ENCODE assay signal across 9 mouse cellular contexts in genomic region chr7:34919809-34920208, GRCm38 (mm10). TPM values are rescaled to one million over a fixed set of nuclear protein-coding genes. Genes with fewer than 3 reads are reported as not detected.
A peak's percentile ranks its signal among the peaks of the same experiment; 100 is the strongest.
DNase-seq lines count a peak whose midpoint lies in the region; ATAC-seq and TF ChIP-seq lines count a peak whose summit lies in the region.
"Had no signal": no experiment of that assay in that cellular context is flagged by ENCODE, and none has a peak within 500 bp of the region (broad histone marks: within the 10 kb centered on the region; RNA-seq: fewer than 3 reads in every experiment).

No protein-coding gene starts in this region.

- no peak overlapping the region for H3K9ac ChIP-seq in hindbrain, embryonic 11.5 days (ENCODE audit: low read depth, low read length)
- no peak overlapping the region for H3K9ac ChIP-seq in hindbrain, embryonic 16.5 days (ENCODE audit: low read depth, low read length)
- H3K9ac ChIP-seq in ES-Bruce4 (ENCODE audit: low read depth, poor library complexity, severe bottlenecking): no peak overlapping the region
- no peak overlapping the region for H3K9ac ChIP-seq in kidney, embryonic 16.5 days (replicated peaks; ENCODE audit: low read length)

- H3K4me1 ChIP-seq in hindbrain, embryonic 11.5 days (replicated peaks; ENCODE audit: control insufficient read depth, insufficient read depth, low read length): no peaks in the 10 kb centered on the region
- H3K4me1 ChIP-seq in hindbrain, embryonic 16.5 days (ENCODE audit: control insufficient read depth, insufficient read depth, low read depth, low read length): no peaks in the 10 kb centered on the region
- no peaks in the 10 kb centered on the region for H3K4me1 ChIP-seq in ES-Bruce4 (ENCODE audit: control insufficient read depth, insufficient read depth, low read length)
- peaks cover 31% of the 10 kb centered on the region for H3K4me1 ChIP-seq in kidney, embryonic 16.5 days (ENCODE audit: insufficient read depth, low read length)

- no peak for TF ChIP-seq POLR2A in ES-Bruce4 (IDR thresholded peaks at IDR 0.05; ENCODE audit: insufficient read depth, low read length)

- peak; percentile 100 for TF ChIP-seq CTCF in ES-Bruce4 (IDR thresholded peaks at IDR 0.05; ENCODE audit: low read depth, low read length)

- ATAC-seq in hindbrain, embryonic 11.5 days (ENCODE audit: low FRiP score): no peak
- no peak for ATAC-seq in hindbrain, embryonic 16.5 days
- no peak for ATAC-seq in kidney, embryonic 16.5 days (ENCODE audit: low FRiP score, low TSS enrichment)

- no peaks in the 10 kb centered on the region for H3K36me3 ChIP-seq in hindbrain, embryonic 11.5 days (ENCODE audit: control insufficient read depth, insufficient read depth, low read length)
- no peaks in the 10 kb centered on the region for H3K36me3 ChIP-seq in hindbrain, embryonic 16.5 days (ENCODE audit: control insufficient read depth, insufficient read depth, low read length)
- no peaks in the 10 kb centered on the region for H3K36me3 ChIP-seq in ES-Bruce4 (ENCODE audit: control insufficient read depth, insufficient read depth, low read length, poor library complexity, severe bottlenecking)
- peaks cover 9% of the 10 kb centered on the region for H3K36me3 ChIP-seq in kidney, embryonic 16.5 days (ENCODE audit: insufficient read depth, low read length)

- no peak overlapping the region for H3K4me3 ChIP-seq in hindbrain, embryonic 11.5 days (ENCODE audit: low read depth, low read length)
- no peak overlapping the region for H3K4me3 ChIP-seq in hindbrain, embryonic 16.5 days (ENCODE audit: low read length)
- H3K4me3 ChIP-seq in ES-Bruce4 (ENCODE audit: low read depth, low read length): no peak overlapping the region
- H3K4me3 ChIP-seq in kidney, embryonic 16.5 days (ENCODE audit: low read length): no peak overlapping the region
- H3K4me3 ChIP-seq: megakaryocyte, embryonic 14.5 days had no signal

- TF ChIP-seq EP300 in ES-Bruce4 (IDR thresholded peaks at IDR 0.05; ENCODE audit: insufficient read depth, low read depth, low read length): no peak

- H3K27me3 ChIP-seq in hindbrain, embryonic 11.5 days (ENCODE audit: control insufficient read depth, insufficient read depth, low read length): no peaks in the 10 kb centered on the region
- H3K27me3 ChIP-seq in hindbrain, embryonic 16.5 days (replicated peaks; ENCODE audit: control insufficient read depth, insufficient read depth, low read length): no peaks in the 10 kb centered on the region
- no peaks in the 10 kb centered on the region for H3K27me3 ChIP-seq in ES-Bruce4 (ENCODE audit: control insufficient read depth, insufficient read depth, low read length, poor library complexity, severe bottlenecking)
- H3K27me3 ChIP-seq in kidney, embryonic 16.5 days (ENCODE audit: insufficient read depth, low read length): no peaks in the 10 kb centered on the region
- H3K27me3 ChIP-seq: megakaryocyte, embryonic 14.5 days had no signal

- H3K27ac ChIP-seq in hindbrain, embryonic 11.5 days (ENCODE audit: low read depth, low read length): no peak overlapping the region
- H3K27ac ChIP-seq in hindbrain, embryonic 16.5 days (ENCODE audit: low read depth, low read length): no peak overlapping the region
- H3K27ac ChIP-seq in ES-Bruce4 (ENCODE audit: insufficient read depth, low read length): no peak overlapping the region
- peak overlapping the region; percentile 94 for H3K27ac ChIP-seq in kidney, embryonic 16.5 days (ENCODE audit: low read length)

- intact Hi-C loops in left cerebral cortex, postnatal 14 days (cut with DNase I): no loop called here

- no peak overlapping the region for H3K4me2 ChIP-seq in hindbrain, embryonic 11.5 days (replicated peaks; ENCODE audit: low read depth, low read length)
- no peak overlapping the region for H3K4me2 ChIP-seq in hindbrain, embryonic 16.5 days (ENCODE audit: low read length)
- H3K4me2 ChIP-seq in kidney, embryonic 16.5 days (replicated peaks; ENCODE audit: low read depth, low read length): no peak overlapping the region

- H3K9me3 ChIP-seq in hindbrain, embryonic 11.5 days (ENCODE audit: control insufficient read depth, low read length): no peaks in the 10 kb centered on the region
- no peaks in the 10 kb centered on the region for H3K9me3 ChIP-seq in hindbrain, embryonic 16.5 days (ENCODE audit: control insufficient read depth, low read length)
- no peaks in the 10 kb centered on the region for H3K9me3 ChIP-seq in ES-Bruce4 (replicated peaks; ENCODE audit: control insufficient read depth, insufficient read depth, low read length, poor library complexity, severe bottlenecking)
- H3K9me3 ChIP-seq in kidney, embryonic 16.5 days (ENCODE audit: low read length): no peaks in the 10 kb centered on the region

- peak; percentile 51 for DNase-seq in hindbrain, embryonic 11.5 days (ENCODE audit: low spot score)
- DNase-seq in adrenal gland, postnatal 36 days: peak; percentile 37 to 53
- peak; percentile 60 for DNase-seq in naive thymus-derived CD4-positive, alpha-beta T cell, adult 2 months (ENCODE audit: low read depth)
- DNase-seq in left cerebral cortex, adult 8-10 months (ENCODE audit: low spot score in 2 of 2): no peak
- DNase-seq in left cerebral cortex, postnatal 14 days (ENCODE audit: low spot score in 2 of 2): no peak

- 48% methylated on average over 5 of the region's 5 CpGs for WGBS in hindbrain, embryonic 11.5 days
- 51% methylated on average over 5 of the region's 5 CpGs for WGBS in hindbrain, embryonic 16.5 days
- 65% methylated on average over 5 of the region's 5 CpGs for WGBS in kidney, embryonic 16.5 days

RNA-seq across cellular contexts. Expression of gene Pepd, which starts 7.6 kb away (rescaled TPM):
- 57.8 and 66.0 TPM in 2 replicates for polyA plus RNA-seq in hindbrain, embryonic 11.5 days (2014; fragmentation: Nextera tagmentation; extraction: Ambion mirVana)
- 66.2 and 69.5 TPM in 2 replicates for polyA plus RNA-seq in hindbrain, embryonic 16.5 days (2015; fragmentation: Nextera tagmentation; extraction: Ambion mirVana)
- 16.9 and 17.7 TPM in 2 replicates for polyA plus RNA-seq in ES-Bruce4 (2011; ENCODE audit: insufficient read depth, insufficient read length, low read depth, missing spikeins)
- total RNA-seq in adrenal gland, postnatal 36 days (2021): 100 to 1,000 TPM in 1 of 2 experiments, 10 to 100 TPM in 1; 85.8 to 112 TPM
- polyA plus RNA-seq in kidney, embryonic 16.5 days (2015; fragmentation: Nextera tagmentation; extraction: Ambion mirVana): 134 and 148 TPM in 2 replicates
- 10 to 100 TPM; 32.5 to 36.0 (median 33.8) TPM for total RNA-seq in left cerebral cortex, adult 8-10 months (2022)
- 10 to 100 TPM; 27.7 to 31.5 TPM for total RNA-seq in left cerebral cortex, postnatal 14 days (2021)

Comparison
In these comparisons a context has a peak if more than half of its experiments do, and no peak if none do; other contexts are left out.
1. DNase-seq: peak in hindbrain, embryonic 11.5 days (single experiment), adrenal gland, postnatal 36 days (2 of 2) and naive thymus-derived CD4-positive, alpha-beta T cell, adult 2 months (single experiment); none in left cerebral cortex, adult 8-10 months (0 of 2) and left cerebral cortex, postnatal 14 days (0 of 2).